Mouse (Mus musculus): ENCODE measurements around the gene Mrpl52.

The Mrpl52 gene

DNA sequence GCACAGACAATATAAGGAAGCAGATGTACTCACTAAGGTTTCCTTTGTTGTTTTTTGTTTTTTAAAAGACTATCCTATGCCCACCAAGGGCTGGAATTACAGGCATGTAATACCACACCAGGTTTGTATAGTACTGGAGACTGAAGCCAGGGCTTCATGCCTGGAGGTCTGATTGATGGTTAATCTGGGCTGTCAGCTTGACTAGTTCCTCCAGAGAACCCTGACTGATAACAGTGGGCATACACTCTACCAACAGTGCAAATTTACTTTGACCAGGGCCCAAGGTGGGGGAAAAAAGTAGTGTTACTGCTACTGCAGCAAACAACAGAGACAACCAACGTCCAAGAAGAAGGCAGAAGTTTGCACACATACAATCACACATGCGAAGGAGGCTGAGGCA lies 44.8 kb downstream of the Mrpl52 start:
- DNase-seq (ENCODE audit: low spot score in 2 of 2): no peak

DNA sequence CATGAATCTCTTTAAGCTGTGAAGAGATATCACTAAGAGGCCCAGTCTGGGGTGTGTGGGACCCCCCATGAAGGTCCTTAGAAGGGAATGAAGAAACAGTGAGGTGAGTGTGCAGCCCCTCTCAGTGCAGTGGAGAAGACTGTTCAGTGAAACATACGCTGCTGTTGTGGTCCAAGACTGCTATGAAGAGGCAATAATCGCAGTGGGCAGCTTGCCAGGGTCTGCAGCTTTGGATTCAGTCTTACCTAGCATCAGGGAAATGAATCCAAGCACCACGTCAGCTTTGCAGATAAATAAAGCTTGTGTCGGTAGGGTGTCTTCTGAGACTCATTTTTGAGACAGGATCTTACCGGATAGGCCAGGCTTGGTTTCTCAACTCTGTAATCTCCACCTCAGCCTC lies 46.0 kb downstream of the Mrpl52 start:
- DNase-seq (ENCODE audit: low spot score in 2 of 2): no peak

DNA sequence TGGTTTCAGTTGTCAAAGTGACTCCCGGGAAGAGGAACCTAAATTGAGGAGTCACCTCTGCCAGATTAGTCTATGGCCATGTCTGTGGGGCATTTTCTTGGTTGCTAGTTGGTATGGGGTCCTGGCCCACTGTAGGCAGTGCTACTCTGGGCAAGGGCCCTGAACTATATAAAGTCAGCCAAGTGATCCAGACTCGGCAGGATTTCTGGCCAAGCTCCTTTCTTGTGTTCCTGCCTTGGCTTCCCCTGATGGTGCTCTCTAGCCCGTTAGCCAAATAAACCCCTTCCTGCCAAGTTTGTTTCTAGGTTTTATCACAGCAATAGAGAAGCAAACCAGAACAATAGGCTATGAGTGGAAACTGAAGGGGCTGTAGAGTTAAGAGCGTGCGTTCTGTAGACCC lies 48.0 kb downstream of the Mrpl52 start:
- DNase-seq (ENCODE audit: low spot score in 2 of 2): no peak

- no peak for DNase-seq (ENCODE audit: low spot score in 2 of 2)
Observed at GRCm38 (mm10) chr14:54475941-54476844, 49.5 kb downstream of the Mrpl52 start, which contains the start of gene Rem2. TSS of gene Rem2 (plus strand) at chr14:54476100.

- DNase-seq (ENCODE audit: low spot score in 2 of 2): no peak
Observed at GRCm38 (mm10) chr14:54477172-54477909, 50.6 kb downstream of the Mrpl52 start.

Data from spleen, postnatal 10 days (tissue).